Mouse (Mus musculus) thymus, postnatal 10 days (tissue): ENCODE measurements around the gene Bcar3.

Experiments used
- DNase-seq, 2 experiments: peaks; one replicate each; pipeline ENCODE4 v3.0.0; 2021; ENCODE audit warnings: low spot score in 2 of 2

Bcar3 gene

GRCm38 (mm10) chr3:122481891-122482739, 188.2 kb downstream of the Bcar3 start:
- DNase-seq: no peak

- DNase-seq: no peak
Observed at GRCm38 (mm10) chr3:122483066-122483782, 189.3 kb downstream of the Bcar3 start.

GRCm38 (mm10) chr3:122483783-122484130, 189.8 kb downstream of the Bcar3 start:
- no peak for DNase-seq

- DNase-seq: no peak
Observed at GRCm38 (mm10) chr3:122484301-122484700, 190.4 kb downstream of the Bcar3 start.

- DNase-seq: no peak
Observed at GRCm38 (mm10) chr3:122485699-122486098, 191.8 kb downstream of the Bcar3 start.

- DNase-seq: no peak
Observed at GRCm38 (mm10) chr3:122486193-122486592, 192.3 kb downstream of the Bcar3 start.

GRCm38 (mm10) chr3:122488051-122488754, 194.3 kb downstream of the Bcar3 start:
- DNase-seq: no peak

DNA sequence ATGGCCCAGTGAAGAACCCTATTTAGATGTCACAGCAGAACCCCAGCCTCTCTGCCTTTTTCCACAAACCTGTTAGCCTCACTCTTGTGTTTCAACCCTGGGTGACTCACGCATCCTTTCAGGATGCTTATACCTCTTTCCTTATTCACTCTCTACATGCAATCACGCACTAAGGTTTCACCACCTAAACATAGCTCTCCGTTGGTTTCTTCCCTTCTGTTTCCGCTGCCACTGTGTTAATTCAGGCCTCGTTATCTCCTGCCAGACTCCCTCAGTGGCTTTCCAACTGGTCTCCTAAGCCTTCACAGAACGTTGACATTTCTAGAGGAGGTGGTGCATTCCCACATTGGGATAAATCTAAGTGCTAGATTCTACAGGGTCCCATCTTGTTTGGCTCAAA, 196.6 kb downstream of the Bcar3 start:
- DNase-seq: no peak

DNA sequence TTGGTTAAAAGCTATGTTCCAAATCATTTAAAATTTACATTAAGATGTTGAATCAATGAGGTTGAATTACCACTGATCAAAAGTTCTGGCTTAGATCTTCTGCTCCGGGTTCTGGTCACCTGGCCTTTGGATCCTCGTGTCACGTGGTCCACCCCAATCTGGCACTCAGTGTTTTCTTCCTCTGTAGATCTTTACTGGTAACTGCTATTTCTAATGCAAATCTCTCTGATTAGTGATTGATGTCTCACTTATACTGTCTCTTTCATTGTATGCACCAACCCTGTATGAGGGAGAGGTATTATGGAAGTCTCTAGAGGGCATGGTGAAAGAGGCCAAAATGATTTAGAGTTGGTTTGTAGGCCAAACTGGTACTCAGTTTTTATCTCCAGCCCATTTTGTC, 198.1 kb downstream of the Bcar3 start:
- no peak for DNase-seq

- no peak for DNase-seq
Observed at GRCm38 (mm10) chr3:122492872-122493615, 199.1 kb downstream of the Bcar3 start.

DNA sequence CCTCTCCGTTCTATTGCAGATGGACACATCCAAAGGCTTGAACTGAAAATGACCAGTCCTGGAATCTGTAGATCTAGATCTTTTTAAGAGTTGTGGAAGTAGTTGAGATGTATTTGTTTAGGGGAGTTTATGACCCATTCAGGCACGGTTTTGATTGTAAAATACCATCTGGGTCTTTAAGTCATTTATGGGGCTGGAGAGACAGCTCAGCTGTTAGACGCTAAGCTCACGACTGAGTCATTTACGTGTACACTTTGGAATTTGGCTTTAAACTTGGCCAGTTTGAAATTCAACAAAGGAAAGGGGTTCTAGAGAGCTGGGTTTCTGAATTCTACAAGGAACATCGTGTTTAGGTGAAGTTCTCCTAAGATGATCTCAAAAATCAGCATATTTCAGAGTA, 200.8 kb downstream of the Bcar3 start:
- no peak for DNase-seq

DNA sequence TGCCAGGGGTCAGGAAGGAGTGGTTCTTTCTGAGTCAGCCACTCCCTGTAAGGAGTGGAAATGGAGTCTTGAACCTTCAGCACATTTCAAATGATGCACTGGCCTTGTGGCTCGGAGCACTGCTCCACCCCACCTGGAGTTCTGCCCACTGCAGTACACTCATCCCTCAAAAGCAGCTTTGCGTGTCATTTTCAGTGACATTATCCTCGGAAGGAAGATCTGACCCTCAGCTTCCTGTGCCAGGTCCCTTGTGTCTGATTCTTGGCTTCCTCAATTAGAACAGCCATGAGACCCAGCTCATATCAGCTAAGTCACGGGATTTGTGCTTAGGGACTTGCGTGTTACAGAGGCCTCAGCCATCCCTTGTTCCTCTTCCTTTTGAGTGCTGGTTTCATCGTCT, 203.9 kb downstream of the Bcar3 start:
- DNase-seq: no peak

DNA sequence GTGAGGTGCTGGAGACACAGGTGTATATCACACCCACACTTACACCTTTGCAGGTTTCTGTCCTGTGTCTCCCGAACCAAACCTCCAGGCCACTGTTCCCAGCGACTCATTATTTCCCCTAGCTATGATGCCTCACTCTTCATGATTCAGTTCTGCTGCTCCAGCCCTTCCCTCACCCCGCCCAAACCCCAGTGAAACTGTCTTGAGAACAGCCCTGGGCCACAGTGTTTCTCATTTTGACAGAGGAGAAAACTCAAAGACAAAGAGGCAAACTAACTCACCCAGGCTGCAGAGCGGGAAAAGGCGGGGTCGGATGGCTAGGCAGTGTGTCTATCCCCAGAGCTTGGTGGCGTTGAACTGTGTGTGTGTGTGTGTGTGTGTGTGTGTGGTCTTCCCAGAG, 204.6 kb downstream of the Bcar3 start:
- no peak for DNase-seq

DNA sequence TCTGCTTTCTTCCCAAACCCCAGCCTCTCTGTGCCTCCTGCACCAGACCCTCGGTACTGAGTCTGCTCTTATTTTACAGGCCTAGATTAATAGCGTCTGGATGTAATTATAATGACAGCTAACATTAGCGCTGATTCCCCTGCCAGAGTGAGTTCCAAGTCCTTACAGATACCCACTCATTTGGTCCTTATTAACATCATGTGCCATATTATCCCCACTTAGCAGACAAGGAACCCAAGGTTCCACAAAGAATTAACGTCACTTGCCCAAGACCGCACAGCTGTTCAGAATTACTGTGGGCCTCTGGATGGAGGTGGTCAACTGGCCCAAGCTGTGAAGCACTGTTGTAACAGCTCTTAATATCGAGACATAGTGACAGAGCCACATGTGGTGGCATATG, 205.7 kb downstream of the Bcar3 start:
- DNase-seq: no peak

DNA sequence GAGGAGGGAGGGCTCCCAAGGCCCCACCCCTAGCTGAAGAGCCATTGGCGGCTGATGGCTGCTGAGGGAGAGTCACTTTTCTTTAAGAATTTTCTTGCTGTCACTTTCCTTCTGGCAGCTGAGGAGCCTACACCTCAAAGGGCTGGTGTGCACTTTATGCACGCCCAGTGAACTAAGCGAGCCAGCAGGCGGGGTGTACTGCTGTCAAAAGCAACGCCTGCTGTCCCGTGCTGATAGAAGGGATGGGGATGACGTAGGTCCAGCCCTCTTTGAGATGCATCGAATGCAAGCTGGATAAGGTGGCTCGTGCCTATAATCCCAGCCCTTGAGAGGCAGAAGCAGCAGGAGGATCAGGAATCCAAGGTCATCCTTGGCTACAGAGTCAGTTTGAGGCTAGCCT, 207.0 kb downstream of the Bcar3 start:
- DNase-seq: no peak

GRCm38 (mm10) chr3:122506343-122506916, 212.5 kb downstream of the Bcar3 start:
- no peak for DNase-seq

DNA sequence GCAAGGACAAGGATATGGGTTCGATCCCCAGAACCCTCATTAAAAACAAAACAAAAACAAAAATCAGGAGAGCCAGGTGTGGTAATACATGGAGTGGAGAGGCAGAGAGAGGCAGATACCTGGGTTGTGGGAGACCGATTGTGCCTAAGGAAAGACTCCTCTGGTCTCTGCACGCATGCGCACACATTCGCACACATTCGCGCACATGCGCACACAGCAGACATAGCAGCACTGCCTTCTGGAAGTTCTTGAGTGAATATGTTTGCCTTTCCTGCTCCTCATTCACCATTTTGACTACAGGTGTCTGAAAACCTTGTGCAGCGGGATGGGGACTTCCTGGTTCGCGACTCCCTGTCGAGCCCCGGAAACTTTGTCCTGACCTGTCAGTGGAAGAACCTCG, 213.9 kb downstream of the Bcar3 start:
- DNase-seq: no peak

DNA sequence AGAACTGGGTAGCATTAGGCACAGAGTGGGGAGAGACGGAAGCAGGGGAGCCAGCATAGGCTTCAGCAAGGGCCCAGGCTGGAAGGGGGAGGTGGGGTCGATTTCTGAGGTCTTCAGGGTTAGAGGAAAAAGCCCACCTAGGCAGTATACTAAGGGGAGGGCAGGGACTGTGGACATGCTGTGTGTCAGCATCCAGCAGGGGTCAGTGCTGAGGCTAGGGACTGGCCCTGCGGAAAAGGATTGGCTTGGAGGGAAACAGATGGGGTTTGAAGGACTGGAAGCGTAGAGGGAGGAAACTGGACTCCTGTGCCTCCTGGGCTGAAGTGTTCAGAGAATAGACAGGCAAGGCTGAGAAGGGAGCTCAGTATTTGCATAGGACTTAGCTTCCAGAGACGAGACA, 215.1 kb downstream of the Bcar3 start:
- peak in 1 of 2 experiments; percentile 34 for DNase-seq

- DNase-seq: no peak
Observed at GRCm38 (mm10) chr3:122509534-122510239, 215.8 kb downstream of the Bcar3 start.

DNA sequence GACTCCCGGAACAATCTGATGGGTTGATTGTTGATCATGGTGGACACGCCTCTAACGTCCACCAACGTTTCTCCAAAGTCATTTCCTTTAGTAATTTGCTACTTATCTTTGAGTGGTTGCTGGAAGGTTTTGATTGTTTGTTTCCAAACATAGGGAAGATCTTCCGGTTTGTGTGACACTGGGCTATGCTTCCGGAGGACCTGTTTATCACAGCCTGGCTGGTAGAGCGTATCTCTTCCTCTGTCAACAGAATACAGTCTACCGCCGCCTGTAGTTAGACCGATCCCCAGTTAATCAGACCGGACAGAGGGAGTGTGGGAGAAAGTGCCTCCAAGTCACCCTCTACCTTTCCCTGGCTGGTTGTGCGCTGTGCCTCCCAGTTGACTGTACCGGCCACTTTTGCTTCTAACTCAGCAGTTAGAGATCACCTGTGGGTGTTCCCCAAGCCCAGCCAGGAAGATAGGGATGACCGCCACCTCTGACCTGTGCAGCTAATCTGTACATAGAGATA, 216.4 kb downstream of the Bcar3 start:
- DNase-seq: no peak

DNA sequence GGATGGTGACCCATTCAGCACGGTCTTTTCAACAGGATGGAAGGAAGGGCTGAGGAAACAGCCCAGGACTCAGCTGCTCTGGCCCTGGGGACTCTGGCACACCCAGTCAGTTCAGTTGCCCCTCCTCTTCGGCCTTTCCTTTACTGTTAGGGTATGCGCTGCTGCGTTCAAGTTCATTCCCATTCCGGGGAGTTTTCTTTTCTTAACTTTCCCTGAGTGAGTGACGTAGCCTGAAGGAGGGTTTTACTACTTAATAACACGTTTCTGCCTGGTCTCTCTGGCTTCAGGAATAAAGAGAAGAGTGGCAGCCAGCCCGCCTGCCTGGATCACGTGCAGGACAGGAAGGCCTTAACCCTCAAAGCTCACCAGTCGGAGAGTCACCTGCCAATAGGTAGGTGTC, 217.0 kb downstream of the Bcar3 start:
- DNase-seq: no peak
